Mouse (Mus musculus) MEL (cell line): ENCODE results near the gene Pole3.

Experiments used
- CTCF ChIP-seq, 3 experiments: IDR thresholded peaks in 2 of 3; conservative IDR thresholded peaks in 1 of 3; 2 replicates each; pipeline ENCODE4 v1.5.1; 2011 to 2012; ENCODE audit warnings: low read length in 3 of 3, low read depth in 2 of 3, mild to moderate bottlenecking in 2 of 3, improper control_type of control experiment in 1 of 3, inconsistent platforms in 1 of 3, mixed read lengths in 1 of 3, moderate library complexity in 1 of 3; ENCODE audit not compliant: control insufficient read depth in 1 of 3, insufficient read depth in 1 of 3, poor library complexity in 1 of 3, severe bottlenecking in 1 of 3
- EP300 ChIP-seq, 2 experiments: IDR thresholded peaks; 2 replicates each; pipeline ENCODE4 v1.6.1; 2011; ENCODE audit warnings: improper control_type of control experiment in 2 of 2, low read length in 2 of 2, low read depth in 1 of 2, mild to moderate bottlenecking in 1 of 2
- GATA1 ChIP-seq: IDR thresholded peaks from 2 replicates; pipeline ENCODE4 v1.6.1; 2011; ENCODE audit warnings: low read depth, low read length, improper control_type of control experiment
- HCFC1 ChIP-seq: IDR thresholded peaks from 2 replicates; pipeline ENCODE4 v1.6.1; 2012; ENCODE audit warnings: low read depth, mild to moderate bottlenecking, inconsistent platforms, low read length, improper control_type of control experiment, moderate library complexity
- MAFK ChIP-seq: IDR thresholded peaks from 2 replicates; pipeline ENCODE4 v1.6.1; 2011; ENCODE audit warnings: low read depth, mild to moderate bottlenecking, low read length, improper control_type of control experiment, borderline replicate concordance
- MAX ChIP-seq: IDR thresholded peaks from 2 replicates; pipeline ENCODE4 v1.6.1; 2011; ENCODE audit warnings: low read length, improper control_type of control experiment
- MAZ ChIP-seq: IDR thresholded peaks from 2 replicates; pipeline ENCODE4 v1.6.1; 2012; ENCODE audit warnings: low read depth, mild to moderate bottlenecking, inconsistent platforms, low read length, improper control_type of control experiment
- MYC ChIP-seq: IDR thresholded peaks from 2 replicates; pipeline ENCODE4 v1.6.1; 2011; ENCODE audit warnings: low read depth, mild to moderate bottlenecking, low read length, improper control_type of control experiment, moderate library complexity
- POLR2A ChIP-seq, 2 experiments: IDR thresholded peaks; 2 replicates each; pipeline ENCODE4 v1.6.1; 2011 to 2012; ENCODE audit warnings: low read length in 2 of 2, mild to moderate bottlenecking in 2 of 2, control low read depth in 1 of 2, improper control_type of control experiment in 1 of 2, low read depth in 1 of 2, moderate library complexity in 1 of 2; ENCODE audit not compliant: control insufficient read depth in 1 of 2, insufficient read depth in 1 of 2, poor library complexity in 1 of 2
- RCOR1 ChIP-seq: IDR thresholded peaks from 2 replicates; pipeline ENCODE4 v1.6.1; 2012; ENCODE audit warnings: low read depth, mild to moderate bottlenecking, inconsistent platforms, low read length, improper control_type of control experiment
- USF1 ChIP-seq: IDR thresholded peaks from 2 replicates; pipeline ENCODE4 v1.6.1; 2014; ENCODE audit warnings: low read depth, mild to moderate bottlenecking, inconsistent platforms, low read length, improper control_type of control experiment, moderate library complexity
- ZC3H11A ChIP-seq: IDR thresholded peaks from 2 replicates; pipeline ENCODE4 v1.6.1; 2012; ENCODE audit warnings: low read depth, mild to moderate bottlenecking, inconsistent platforms, low read length, improper control_type of control experiment

DNA sequence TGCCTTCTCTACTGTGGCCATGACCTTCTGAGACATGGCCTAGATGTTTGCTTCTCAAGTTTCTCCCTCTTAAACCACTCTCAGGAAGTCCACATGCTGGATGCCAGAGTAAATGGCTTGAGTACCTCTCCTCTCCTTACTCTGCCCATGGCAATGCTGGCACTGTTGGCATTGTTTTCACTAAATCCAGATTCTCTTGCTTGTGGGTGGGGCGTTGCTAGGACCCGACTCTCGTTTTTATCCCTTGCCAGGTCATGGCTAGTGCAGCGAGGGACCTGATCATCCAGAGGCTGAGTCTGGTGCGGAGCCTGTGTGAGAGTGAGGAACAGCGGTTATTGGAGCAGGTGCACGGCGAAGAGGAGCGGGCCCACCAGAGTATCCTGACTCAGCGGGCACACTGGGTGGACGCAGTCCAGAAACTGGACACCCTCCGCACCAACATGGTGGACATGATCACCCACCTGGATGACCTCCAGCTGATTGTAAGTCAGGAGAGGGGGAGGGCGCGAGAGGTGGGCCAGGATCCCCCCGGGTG lies 38.6 kb downstream of the Pole3 start:
- TF ChIP-seq EP300 (IDR thresholded peaks at IDR 0.05; ENCODE audit: low read depth in 1 of 2, low read length in 2 of 2): no peak
- no peak for TF ChIP-seq CTCF (IDR thresholded peaks at IDR 0.05 in 2 of 3, conservative IDR thresholded peaks at IDR 0.05 in 1 of 3; ENCODE audit: control insufficient read depth in 1 of 3, insufficient read depth in 1 of 3, low read depth in 2 of 3, low read length in 3 of 3, poor library complexity in 1 of 3, severe bottlenecking in 1 of 3)
- TF ChIP-seq MAX: no peak
- no peak for TF ChIP-seq MAZ
- TF ChIP-seq ZC3H11A: no peak
- TF ChIP-seq RCOR1: no peak
- TF ChIP-seq MAFK: no peak
- no peak for TF ChIP-seq USF1
- no peak for TF ChIP-seq MYC
- no peak for TF ChIP-seq HCFC1
- TF ChIP-seq POLR2A (IDR thresholded peaks at IDR 0.05; ENCODE audit: control insufficient read depth in 1 of 2, insufficient read depth in 1 of 2, low read depth in 1 of 2, low read length in 2 of 2, poor library complexity in 1 of 2): no peak
- no peak for TF ChIP-seq GATA1
